In genomic region chr4:143074071-143074765, GRCm38 (mm10) we compare ENCODE assay signal across 8 mouse cellular contexts.
DNase-seq lines count a peak whose midpoint lies in the region; ATAC-seq and TF ChIP-seq lines count a peak whose summit lies in the region.

No protein-coding gene starts in this region.

- peak overlapping the region; percentile 63 for H3K27ac ChIP-seq in hindbrain, embryonic 10.5 days
- H3K27ac ChIP-seq in liver, postnatal 0 days (ENCODE audit: low read depth): no peak overlapping the region
- H3K27ac ChIP-seq in stomach, embryonic 15.5 days: no peak overlapping the region

- DNase-seq in adrenal gland, adult (ENCODE audit: inconsistent age in 2 of 2, low spot score in 1 of 2): peak; percentile 48 to 82
- no peak for DNase-seq in adrenal gland, adult 8-10 months
- peak; percentile 7 for DNase-seq in right cerebral cortex, postnatal 4 days
- DNase-seq in right cerebral cortex, adult 2 months (ENCODE audit: low spot score in 2 of 2): no peak
- peak; percentile 36 for DNase-seq in hindbrain, embryonic 10.5 days (ENCODE audit: low spot score)
- DNase-seq in liver, postnatal 0 days: no peak
- no peak for DNase-seq in layer of hippocampus, postnatal 36 days

- no peak for TF ChIP-seq EP300 in liver, postnatal 0 days (IDR thresholded peaks at IDR 0.05; ENCODE audit: low read depth)

- H3K36me3 ChIP-seq in hindbrain, embryonic 10.5 days: no peaks in the 10 kb centered on the region
- H3K36me3 ChIP-seq in liver, postnatal 0 days (replicated peaks; ENCODE audit: insufficient read depth, low read length): no peaks in the 10 kb centered on the region
- H3K36me3 ChIP-seq in stomach, embryonic 15.5 days: no peaks in the 10 kb centered on the region

- H3K9me3 ChIP-seq in hindbrain, embryonic 10.5 days: no peaks in the 10 kb centered on the region
- H3K9me3 ChIP-seq in liver, postnatal 0 days (ENCODE audit: low read length): no peaks in the 10 kb centered on the region
- H3K9me3 ChIP-seq in stomach, embryonic 15.5 days: no peaks in the 10 kb centered on the region

- H3K27me3 ChIP-seq in hindbrain, embryonic 10.5 days (ENCODE audit: insufficient read depth, poor library complexity, severe bottlenecking): peaks cover 21% of the 10 kb centered on the region
- H3K27me3 ChIP-seq in liver, postnatal 0 days (ENCODE audit: insufficient read depth, low read length): no peaks in the 10 kb centered on the region
- 0 out of 2 replicates have a peak, but pooled peaks cover 4% of the 10 kb centered on the region for H3K27me3 ChIP-seq in stomach, embryonic 15.5 days (replicated peaks)

- TF ChIP-seq CTCF in liver, postnatal 0 days (IDR thresholded peaks at IDR 0.05; ENCODE audit: low read depth): 0 out of 2 replicates have a peak, but pooled peaks have one; percentile 10

- no peak for ATAC-seq in liver, postnatal 0 days
- no peak for ATAC-seq in stomach, embryonic 15.5 days (ENCODE audit: insufficient read depth, low FRiP score, low read depth)

- no peak overlapping the region for H3K4me2 ChIP-seq in liver, postnatal 0 days (ENCODE audit: low read depth, low read length)
- peak overlapping the region; percentile 54 for H3K4me2 ChIP-seq in stomach, embryonic 15.5 days

- H3K4me1 ChIP-seq in hindbrain, embryonic 10.5 days (replicated peaks): peaks cover 14% of the 10 kb centered on the region
- H3K4me1 ChIP-seq in liver, postnatal 0 days (ENCODE audit: insufficient read depth): no peaks in the 10 kb centered on the region
- peaks cover 8% of the 10 kb centered on the region for H3K4me1 ChIP-seq in stomach, embryonic 15.5 days

- 4% methylated on average over 20 of the region's 20 CpGs for WGBS in hindbrain, embryonic 10.5 days
- WGBS in liver, postnatal 0 days (ENCODE audit: insufficient replicate concordance): 15% methylated on average over 20 of the region's 20 CpGs
- 2% methylated on average over 20 of the region's 20 CpGs for WGBS in stomach, embryonic 15.5 days

- no peak overlapping the region for H3K9ac ChIP-seq in liver, postnatal 0 days (replicated peaks)
- H3K9ac ChIP-seq in stomach, embryonic 15.5 days: no peak overlapping the region; the same call in 1 of the 2 replicates

- peak overlapping the region; percentile 43 for H3K4me3 ChIP-seq in hindbrain, embryonic 10.5 days
- H3K4me3 ChIP-seq in liver, postnatal 0 days (ENCODE audit: low read depth, low read length): no peak overlapping the region
- peak overlapping the region; percentile 25 for H3K4me3 ChIP-seq in stomach, embryonic 15.5 days (replicated peaks)

Comparison
In these comparisons a context has a peak if more than half of its experiments do, and no peak if none do; other contexts are left out.
1. DNase-seq: peak in adrenal gland, adult (2 of 2), right cerebral cortex, postnatal 4 days (single experiment) and hindbrain, embryonic 10.5 days (single experiment); none in adrenal gland, adult 8-10 months (single experiment), right cerebral cortex, adult 2 months (0 of 2), liver, postnatal 0 days (single experiment) and layer of hippocampus, postnatal 36 days (0 of 2).